ENCODE assay signal across 16 mouse cellular contexts in genomic region chr11:5380275-5380674, GRCm38 (mm10).
A peak's percentile ranks its signal among the peaks of the same experiment; 100 is the strongest.
DNase-seq lines count a peak whose midpoint lies in the region; ATAC-seq and TF ChIP-seq lines count a peak whose summit lies in the region.
"Had no signal": no experiment of that assay in that cellular context is flagged by ENCODE, and none has a peak within 500 bp of the region (broad histone marks: within the 10 kb centered on the region; RNA-seq: fewer than 3 reads in every experiment).

No protein-coding gene starts in this region.

- peaks cover 17% of the 10 kb centered on the region for H3K79me3 ChIP-seq in C2C12 (ENCODE audit: low read depth)

- no peak overlapping the region for H3ac ChIP-seq in C2C12 (ENCODE audit: control insufficient read depth, insufficient read length, low read depth)

- H3K27me3 ChIP-seq in C2C12 (ENCODE audit: control insufficient read depth, insufficient read depth, insufficient read length) = no peaks in the 10 kb centered on the region
- no peaks in the 10 kb centered on the region for H3K27me3 ChIP-seq in lung, postnatal 0 days (replicated peaks; ENCODE audit: insufficient read depth, low read length)
- no peaks in the 10 kb centered on the region for H3K27me3 ChIP-seq in embryonic facial prominence, embryonic 10.5 days (replicated peaks; ENCODE audit: low read depth, poor library complexity, severe bottlenecking)
- H3K27me3 ChIP-seq: limb, embryonic 12.5 days; midbrain, embryonic 12.5 days; neural tube, embryonic 13.5 days; Patski had no signal

- H3K4me3 ChIP-seq in C2C12 (ENCODE audit: insufficient read depth, poor library complexity, severe bottlenecking) = no peak overlapping the region
- H3K4me3 ChIP-seq in lung, postnatal 0 days (ENCODE audit: low read depth, low read length) = no peak overlapping the region
- no peak overlapping the region for H3K4me3 ChIP-seq in embryonic facial prominence, embryonic 10.5 days
- H3K4me3 ChIP-seq: layer of hippocampus, adult 2 months; limb, embryonic 12.5 days; midbrain, embryonic 12.5 days; neural tube, embryonic 13.5 days had no signal

- peaks cover 5% of the 10 kb centered on the region for H3K36me3 ChIP-seq in C2C12 (ENCODE audit: control insufficient read depth, insufficient read depth)
- H3K36me3 ChIP-seq in lung, postnatal 0 days (ENCODE audit: insufficient read depth, low read length) = no peaks in the 10 kb centered on the region
- H3K36me3 ChIP-seq in embryonic facial prominence, embryonic 10.5 days (replicated peaks) = no peaks in the 10 kb centered on the region
- H3K36me3 ChIP-seq: limb, embryonic 12.5 days; midbrain, embryonic 12.5 days; neural tube, embryonic 13.5 days had no signal

- H3K4me1 ChIP-seq in lung, postnatal 0 days (ENCODE audit: insufficient read depth, low read depth, low read length) = peaks cover 14% of the 10 kb centered on the region; the same call in 1 of the 2 replicates
- peaks cover 5% of the 10 kb centered on the region for H3K4me1 ChIP-seq in embryonic facial prominence, embryonic 10.5 days
- H3K4me1 ChIP-seq: midbrain, embryonic 12.5 days had no signal

- ATAC-seq in lung, postnatal 0 days = peak; percentile 87
- ATAC-seq: inflammation-experienced regulatory T-cells, adult 6 months; Patski had no signal

- no peak for TF ChIP-seq CTCF in C2C12 (IDR thresholded peaks at IDR 0.05; ENCODE audit: control insufficient read depth, insufficient read depth, insufficient read length)
- TF ChIP-seq CTCF in lung, postnatal 0 days (IDR thresholded peaks at IDR 0.05) = no peak

- peaks cover 48% of the 10 kb centered on the region for H3K79me2 ChIP-seq in C2C12 (ENCODE audit: control insufficient read depth, insufficient read depth)

- 4% methylated on average over 3 of the region's 3 CpGs for WGBS in lung, postnatal 0 days
- WGBS in embryonic facial prominence, embryonic 10.5 days = 85% methylated on average over 3 of the region's 3 CpGs

- no peak overlapping the region for H3K27ac ChIP-seq in lung, postnatal 0 days (ENCODE audit: low read length)
- no peak overlapping the region for H3K27ac ChIP-seq in embryonic facial prominence, embryonic 10.5 days (replicated peaks)
- H3K27ac ChIP-seq: layer of hippocampus, adult 2 months; limb, embryonic 12.5 days; midbrain, embryonic 12.5 days; neural tube, embryonic 13.5 days had no signal

- DNase-seq in heart, adult 18-20 months = peak; percentile 23 to 26
- no peak for DNase-seq in heart, postnatal 36 days
- DNase-seq in adrenal gland, postnatal 36 days = peak; percentile 82 to 85
- DNase-seq in lung, postnatal 0 days (ENCODE audit: low spot score) = peak; percentile 71
- no peak for DNase-seq in right cerebral cortex, postnatal 25 days
- DNase-seq in embryonic facial prominence, embryonic 10.5 days (ENCODE audit: low spot score) = no peak
- DNase-seq in right cerebral cortex, postnatal 4 days = no peak
- DNase-seq: cerebellum, postnatal 36 days; thymus, postnatal 14 days had no signal

- H3K9me3 ChIP-seq in lung, postnatal 0 days (ENCODE audit: low read length) = no peaks in the 10 kb centered on the region
- no peaks in the 10 kb centered on the region for H3K9me3 ChIP-seq in embryonic facial prominence, embryonic 10.5 days
- H3K9me3 ChIP-seq: limb, embryonic 12.5 days; midbrain, embryonic 12.5 days; neural tube, embryonic 13.5 days had no signal

- no peak overlapping the region for H3K9ac ChIP-seq in lung, postnatal 0 days (replicated peaks; ENCODE audit: low read depth)
- H3K9ac ChIP-seq: limb, embryonic 12.5 days; midbrain, embryonic 12.5 days; neural tube, embryonic 13.5 days had no signal

- no peak overlapping the region for H3K4me2 ChIP-seq in lung, postnatal 0 days (replicated peaks; ENCODE audit: low read depth, low read length)
- H3K4me2 ChIP-seq: limb, embryonic 12.5 days; midbrain, embryonic 12.5 days; neural tube, embryonic 13.5 days had no signal

- TF ChIP-seq EP300 in lung, postnatal 0 days (IDR thresholded peaks at IDR 0.05) = peak; percentile 58; the same call in 1 of the 2 replicates

- intact Hi-C loops in heart, postnatal 36 days (cut with DNase I) = no loop called here

TF ChIP-seq in C2C12, 6 proteins besides CTCF, POLR2A, EP300 and RAD21:
- TF ChIP-seq MYOG (IDR thresholded peaks at IDR 0.05; ENCODE audit: control insufficient read depth, extremely low read depth, insufficient read length) (no peak), CEBPB (IDR thresholded peaks at IDR 0.05; ENCODE audit: low read depth) (peak; percentile 91)

Comparison
In these comparisons a context has a peak if more than half of its experiments do, and no peak if none do; other contexts are left out.
1. DNase-seq: peak in heart, adult 18-20 months (2 of 2), adrenal gland, postnatal 36 days (2 of 2) and lung, postnatal 0 days (single experiment); none in heart, postnatal 36 days (0 of 2), right cerebral cortex, postnatal 25 days (single experiment), embryonic facial prominence, embryonic 10.5 days (single experiment) and right cerebral cortex, postnatal 4 days (single experiment).